Mouse (Mus musculus): ENCODE measurements at regions not wholly inside any gene's neighbourhood (a gene's known extent, or its start where the extent isn't known, plus 50 kb on each side); places are given as distances from the start of the nearest gene placed in this dataset.
A peak's percentile ranks its signal among the peaks of the same experiment; 100 is the strongest.

- Histone ChIP-seq H3K4me1 (no peaks in the 10 kb centered on the region), H3K27me3 (ENCODE audit: low read depth, poor library complexity, severe bottlenecking) (no peaks in the 10 kb centered on the region), H3K36me3 (no peaks in the 10 kb centered on the region), H3K27ac (replicated peaks) (no peak overlapping the region), H3K4me3 (no peak overlapping the region), H3K9me3 (replicated peaks) (no peaks in the 10 kb centered on the region)
- DNase-seq (ENCODE audit: low spot score): no peak
- WGBS: 88% methylated on average over 4 of the region's 4 CpGs
These were observed 148.6 kb downstream of the Mettl11b start for GRCm38 (mm10) chr1:163576411-163576810.

- DNase-seq (ENCODE audit: low spot score): no peak
- H3K27me3 ChIP-seq (ENCODE audit: low read depth, poor library complexity, severe bottlenecking): no peaks in the 10 kb centered on the region
- H3K4me3 ChIP-seq: no peak overlapping the region
- H3K4me1 ChIP-seq: no peaks in the 10 kb centered on the region
- H3K9me3 ChIP-seq (replicated peaks): no peaks in the 10 kb centered on the region
- no peaks in the 10 kb centered on the region for H3K36me3 ChIP-seq
- H3K27ac ChIP-seq (replicated peaks): no peak overlapping the region
- 89% methylated on average over 2 of the region's 2 CpGs for WGBS
These were observed 149.4 kb downstream of the Mettl11b start for GRCm38 (mm10) chr1:163575593-163575992.

DNA sequence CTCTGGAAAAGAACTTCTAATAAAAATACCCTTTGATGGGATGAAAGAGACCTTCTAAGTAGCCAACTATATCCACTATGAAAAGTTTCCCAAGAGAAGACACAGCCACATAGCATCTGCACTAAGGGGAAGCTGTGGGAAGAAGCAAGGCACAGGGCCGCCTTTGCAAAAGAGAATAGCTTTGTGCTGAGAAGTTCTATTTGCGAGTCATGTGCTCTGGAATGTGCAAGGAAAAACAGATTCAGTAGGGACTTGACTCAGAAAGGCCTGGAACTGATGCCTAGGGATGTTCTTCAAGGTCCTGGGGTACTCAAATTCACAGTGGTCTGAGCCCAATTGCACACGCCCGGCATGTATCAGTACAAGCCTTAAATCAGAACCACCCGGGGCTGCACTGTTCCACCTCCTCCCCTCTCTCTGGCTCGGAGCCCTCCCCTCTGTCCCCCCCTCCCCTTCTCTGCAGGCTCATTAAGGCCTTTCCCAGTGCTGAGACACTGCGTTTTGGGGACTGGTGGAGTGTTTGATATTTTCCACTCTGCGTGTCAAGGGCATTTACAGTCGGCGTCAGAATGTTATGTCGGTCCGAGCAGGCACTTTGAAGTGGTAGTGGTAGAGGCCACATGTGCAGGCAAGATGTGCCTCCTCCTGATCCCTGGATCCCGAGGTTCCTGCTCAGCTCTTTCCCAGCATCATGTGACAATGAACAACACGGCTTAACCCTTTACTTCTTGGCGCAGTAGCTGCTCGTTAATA is 150.4 kb downstream of the Mettl11b start:
- Histone ChIP-seq H3K4me3 (no peak overlapping the region), H3K27me3 (ENCODE audit: low read depth, poor library complexity, severe bottlenecking) (no peaks in the 10 kb centered on the region), H3K27ac (replicated peaks) (no peak overlapping the region), H3K9me3 (replicated peaks) (no peaks in the 10 kb centered on the region), H3K4me1 (no peaks in the 10 kb centered on the region), H3K36me3 (no peaks in the 10 kb centered on the region)
- 69% methylated on average over 16 of the region's 16 CpGs for WGBS
- peak; percentile 13 for DNase-seq (ENCODE audit: low spot score)

DNA sequence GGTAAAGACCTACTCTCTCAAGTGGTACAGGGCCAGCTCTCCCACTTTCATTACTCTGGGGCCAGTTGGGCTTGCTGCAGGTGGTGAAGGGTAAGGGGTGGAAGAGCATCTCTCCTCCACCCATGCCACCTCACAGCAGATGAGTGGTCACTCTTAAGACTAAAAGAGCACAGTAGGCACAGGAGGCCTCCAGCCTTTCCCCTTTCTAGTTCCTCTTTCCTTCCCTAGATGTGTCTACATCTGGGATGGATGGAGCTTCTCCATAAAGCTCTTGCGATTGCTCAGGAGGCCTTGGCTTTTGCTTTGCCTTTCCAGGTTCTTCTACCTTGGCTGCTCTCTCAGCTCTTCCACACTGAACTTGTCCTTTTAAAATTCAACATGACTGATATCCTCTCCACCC is 151.5 kb downstream of the Mettl11b start:
- Histone ChIP-seq H3K27ac (replicated peaks) (no peak overlapping the region), H3K27me3 (ENCODE audit: low read depth, poor library complexity, severe bottlenecking) (no peaks in the 10 kb centered on the region), H3K9me3 (replicated peaks) (no peaks in the 10 kb centered on the region), H3K4me3 (no peak overlapping the region), H3K36me3 (no peaks in the 10 kb centered on the region), H3K4me1 (no peaks in the 10 kb centered on the region)
- no peak for DNase-seq (ENCODE audit: low spot score)
- WGBS: 94% methylated on average over 1 of the region's 1 CpGs

DNA sequence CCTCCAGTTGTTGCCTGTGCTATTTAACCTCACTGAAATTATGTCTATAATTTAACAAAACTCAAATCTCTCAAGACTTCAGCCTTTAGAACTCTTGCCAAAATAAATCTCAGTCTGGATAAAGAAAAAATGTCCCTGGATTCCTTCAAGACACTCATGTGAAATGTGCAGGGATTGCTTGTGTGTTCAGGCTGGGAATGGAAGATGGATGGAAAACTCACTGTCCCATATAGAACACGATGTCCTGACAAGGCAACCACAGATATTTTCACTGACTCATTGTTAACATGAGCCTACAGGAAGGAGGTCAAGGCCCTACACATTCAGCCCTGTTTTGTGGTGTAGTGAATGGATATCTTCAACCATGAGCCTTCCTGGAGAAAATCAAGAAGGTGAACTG is 160.3 kb upstream of the Gorab start:
- 93% methylated on average over 1 of the region's 1 CpGs for WGBS
- no peaks in the 10 kb centered on the region for H3K36me3 ChIP-seq
- H3K9me3 ChIP-seq (replicated peaks): no peaks in the 10 kb centered on the region
- H3K27me3 ChIP-seq (ENCODE audit: low read depth, poor library complexity, severe bottlenecking): no peaks in the 10 kb centered on the region
- H3K27ac ChIP-seq (replicated peaks): no peak overlapping the region
- no peak for DNase-seq (ENCODE audit: low spot score)
- H3K4me1 ChIP-seq: no peaks in the 10 kb centered on the region
- no peak overlapping the region for H3K4me3 ChIP-seq

GRCm38 (mm10) chr1:163563064-163563463 is 159.6 kb upstream of the Gorab start:
- H3K27me3 ChIP-seq (ENCODE audit: low read depth, poor library complexity, severe bottlenecking): no peaks in the 10 kb centered on the region
- H3K36me3 ChIP-seq: no peaks in the 10 kb centered on the region
- DNase-seq (ENCODE audit: low spot score): no peak
- no peak overlapping the region for H3K4me3 ChIP-seq
- no peaks in the 10 kb centered on the region for H3K4me1 ChIP-seq
- no peaks in the 10 kb centered on the region for H3K9me3 ChIP-seq (replicated peaks)
- H3K27ac ChIP-seq (replicated peaks): no peak overlapping the region
- WGBS: 79% methylated on average over 2 of the region's 2 CpGs

DNA sequence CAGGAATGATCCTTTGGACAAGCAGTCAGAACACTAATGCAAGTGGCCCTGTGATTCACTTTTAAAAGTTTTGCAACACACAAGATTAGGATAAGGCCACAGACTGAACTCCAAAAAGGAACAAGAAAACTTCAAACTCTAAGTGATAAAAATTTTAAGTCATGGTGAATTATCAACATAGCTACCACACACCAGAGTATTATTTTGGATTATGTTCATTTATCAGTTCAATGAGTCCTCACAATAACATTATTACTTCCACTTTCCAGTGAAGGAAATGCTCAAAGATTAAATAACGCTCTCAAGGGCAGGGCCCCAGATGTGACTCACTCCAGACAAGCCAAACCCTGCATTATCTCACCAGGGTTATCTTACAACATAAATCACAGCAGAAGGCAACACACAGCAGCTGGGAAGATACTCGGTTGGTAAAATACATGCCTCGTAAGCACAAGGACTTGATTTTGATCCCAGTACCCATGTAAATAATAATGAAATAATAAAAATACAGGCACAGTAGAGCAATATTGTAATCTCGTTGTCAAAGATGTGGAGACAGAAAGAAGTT is 158.8 kb upstream of the Gorab start:
- no peak overlapping the region for H3K27ac ChIP-seq (replicated peaks)
- H3K4me1 ChIP-seq: no peaks in the 10 kb centered on the region
- DNase-seq (ENCODE audit: low spot score): no peak
- WGBS: 77% methylated on average over 4 of the region's 4 CpGs
- H3K36me3 ChIP-seq: no peaks in the 10 kb centered on the region
- H3K9me3 ChIP-seq (replicated peaks): no peaks in the 10 kb centered on the region
- no peaks in the 10 kb centered on the region for H3K27me3 ChIP-seq (ENCODE audit: low read depth, poor library complexity, severe bottlenecking)
- no peak overlapping the region for H3K4me3 ChIP-seq

DNA sequence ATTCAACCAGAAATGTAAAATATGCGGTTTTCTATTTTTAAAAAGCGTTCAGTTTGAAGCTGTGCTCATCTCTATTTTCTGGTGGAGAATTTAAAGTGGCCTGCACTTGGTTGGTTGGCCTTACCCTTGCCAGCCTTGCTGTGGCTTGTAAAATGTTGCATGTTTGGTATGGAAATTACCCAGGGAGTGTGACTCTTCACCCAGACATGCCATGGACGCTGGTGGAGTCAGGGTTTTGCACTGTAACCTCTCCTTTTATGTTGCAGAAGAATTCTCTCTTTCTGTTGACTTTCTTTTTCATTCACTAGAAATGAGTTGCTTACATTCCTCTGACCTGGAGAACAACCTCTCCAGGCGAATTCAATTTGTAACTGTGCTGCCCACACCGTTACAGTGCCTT is 157.5 kb upstream of the Gorab start:
- WGBS: 75% methylated on average over 5 of the region's 5 CpGs
- DNase-seq (ENCODE audit: low spot score): no peak
- Histone ChIP-seq H3K36me3 (no peaks in the 10 kb centered on the region), H3K27me3 (ENCODE audit: low read depth, poor library complexity, severe bottlenecking) (no peaks in the 10 kb centered on the region), H3K4me3 (no peak overlapping the region), H3K9me3 (replicated peaks) (no peaks in the 10 kb centered on the region), H3K27ac (replicated peaks) (no peak overlapping the region), H3K4me1 (no peaks in the 10 kb centered on the region)

DNA sequence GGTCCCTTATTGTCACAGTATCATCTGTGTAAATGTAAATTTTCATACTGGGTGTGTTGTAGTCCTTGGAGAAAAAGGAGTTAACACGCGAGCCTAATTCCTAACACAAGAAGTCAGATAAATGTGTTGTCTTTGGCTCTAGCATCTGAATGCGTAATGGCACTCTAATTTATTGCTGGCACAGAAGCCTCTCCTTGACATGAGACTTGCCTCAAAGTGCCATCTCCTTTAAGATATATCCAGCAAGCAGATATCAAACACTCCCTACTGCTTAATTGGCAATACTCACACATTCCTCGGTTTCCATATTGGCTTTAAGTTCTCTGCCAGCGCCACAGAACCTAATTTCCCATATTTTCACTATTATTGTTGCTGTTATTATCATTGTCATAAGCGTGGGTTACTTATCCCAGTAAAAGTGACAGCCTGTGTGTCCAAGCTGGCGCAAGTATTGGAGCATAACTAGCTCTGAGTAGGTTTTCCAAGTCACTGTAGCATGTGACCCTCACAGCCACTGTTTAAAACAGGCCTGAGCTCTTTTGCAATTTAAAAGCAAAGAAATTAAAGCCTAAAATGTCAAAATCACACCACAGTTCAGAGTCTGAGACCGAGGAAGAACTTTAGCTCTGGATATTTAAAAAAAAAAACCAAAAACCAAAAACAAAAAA is 156.9 kb upstream of the Gorab start:
- H3K4me1 ChIP-seq: no peaks in the 10 kb centered on the region
- H3K4me3 ChIP-seq: no peak overlapping the region
- H3K36me3 ChIP-seq: no peaks in the 10 kb centered on the region
- H3K27me3 ChIP-seq (ENCODE audit: low read depth, poor library complexity, severe bottlenecking): no peaks in the 10 kb centered on the region
- H3K27ac ChIP-seq (replicated peaks): no peak overlapping the region
- WGBS: 89% methylated on average over 8 of the region's 8 CpGs
- no peaks in the 10 kb centered on the region for H3K9me3 ChIP-seq (replicated peaks)
- DNase-seq (ENCODE audit: low spot score): no peak

DNA sequence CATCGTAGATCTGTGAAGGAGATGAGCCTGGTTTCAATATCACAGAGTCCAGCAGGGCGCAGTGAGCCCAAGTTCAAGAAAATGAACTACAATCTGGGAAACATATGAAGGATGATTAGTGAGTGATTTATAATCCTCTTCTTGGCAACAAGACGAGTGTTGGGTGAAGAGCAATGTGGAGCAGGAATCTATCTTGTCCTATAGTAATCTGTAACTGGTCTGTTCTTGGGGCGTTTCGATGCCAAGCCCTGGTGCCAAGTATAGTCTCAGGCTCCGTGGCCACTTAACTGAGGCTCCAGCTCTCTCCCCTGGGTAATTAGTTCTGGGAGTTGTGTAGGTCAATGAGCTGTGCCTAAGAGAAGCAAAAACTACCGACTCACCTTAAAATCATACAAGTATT is 154.4 kb upstream of the Gorab start:
- Histone ChIP-seq H3K4me1 (no peaks in the 10 kb centered on the region), H3K27ac (replicated peaks) (no peak overlapping the region), H3K4me3 (no peak overlapping the region), H3K27me3 (ENCODE audit: low read depth, poor library complexity, severe bottlenecking) (no peaks in the 10 kb centered on the region), H3K36me3 (no peaks in the 10 kb centered on the region), H3K9me3 (replicated peaks) (no peaks in the 10 kb centered on the region)
- 93% methylated on average over 7 of the region's 7 CpGs for WGBS
- no peak for DNase-seq (ENCODE audit: low spot score)

DNA sequence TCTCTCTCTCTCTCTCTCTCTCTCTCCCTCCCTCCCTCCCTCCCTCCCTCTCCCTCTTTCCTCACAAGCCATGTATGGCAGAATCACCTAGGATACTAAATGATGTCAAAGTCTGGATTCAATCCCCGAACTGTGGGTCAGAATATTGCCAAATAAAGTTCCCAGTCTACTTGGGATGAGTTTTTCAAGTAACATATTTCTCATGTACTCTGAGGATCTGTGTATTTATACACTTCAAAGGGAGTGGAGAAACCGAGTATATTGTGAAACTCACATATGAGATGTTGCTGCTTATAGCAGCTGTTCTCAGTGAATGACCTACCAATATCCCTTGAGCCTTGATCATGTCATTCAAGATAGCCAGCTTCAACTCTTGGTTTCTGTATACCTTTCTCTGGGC is 151.7 kb upstream of the Gorab start:
- Histone ChIP-seq H3K4me1 (no peaks in the 10 kb centered on the region), H3K27me3 (ENCODE audit: low read depth, poor library complexity, severe bottlenecking) (no peaks in the 10 kb centered on the region), H3K27ac (replicated peaks) (no peak overlapping the region), H3K9me3 (replicated peaks) (no peaks in the 10 kb centered on the region), H3K4me3 (no peak overlapping the region), H3K36me3 (no peaks in the 10 kb centered on the region)
- WGBS: 78% methylated on average over 2 of the region's 2 CpGs
- DNase-seq (ENCODE audit: low spot score): no peak

GRCm38 (mm10) chr1:163538776-163539492 is 135.5 kb upstream of the Gorab start:
- WGBS: 88% methylated on average over 8 of the region's 8 CpGs
- Histone ChIP-seq H3K4me3 (no peak overlapping the region), H3K27ac (replicated peaks) (no peak overlapping the region), H3K27me3 (ENCODE audit: low read depth, poor library complexity, severe bottlenecking) (no peaks in the 10 kb centered on the region), H3K4me1 (no peaks in the 10 kb centered on the region), H3K36me3 (no peaks in the 10 kb centered on the region), H3K9me3 (replicated peaks) (no peaks in the 10 kb centered on the region)
- DNase-seq (ENCODE audit: low spot score): no peak

- Histone ChIP-seq H3K36me3 (no peaks in the 10 kb centered on the region), H3K4me3 (no peak overlapping the region), H3K4me1 (no peaks in the 10 kb centered on the region), H3K9me3 (replicated peaks) (no peaks in the 10 kb centered on the region), H3K27me3 (ENCODE audit: low read depth, poor library complexity, severe bottlenecking) (no peaks in the 10 kb centered on the region), H3K27ac (replicated peaks) (no peak overlapping the region)
- 86% methylated on average over 4 of the region's 4 CpGs for WGBS
- DNase-seq (ENCODE audit: low spot score): no peak
These were observed 127.1 kb upstream of the Gorab start for GRCm38 (mm10) chr1:163530563-163530962.
